Mouse (Mus musculus): ENCODE measurements around the gene Siah2.

Siah2 gene

DNA sequence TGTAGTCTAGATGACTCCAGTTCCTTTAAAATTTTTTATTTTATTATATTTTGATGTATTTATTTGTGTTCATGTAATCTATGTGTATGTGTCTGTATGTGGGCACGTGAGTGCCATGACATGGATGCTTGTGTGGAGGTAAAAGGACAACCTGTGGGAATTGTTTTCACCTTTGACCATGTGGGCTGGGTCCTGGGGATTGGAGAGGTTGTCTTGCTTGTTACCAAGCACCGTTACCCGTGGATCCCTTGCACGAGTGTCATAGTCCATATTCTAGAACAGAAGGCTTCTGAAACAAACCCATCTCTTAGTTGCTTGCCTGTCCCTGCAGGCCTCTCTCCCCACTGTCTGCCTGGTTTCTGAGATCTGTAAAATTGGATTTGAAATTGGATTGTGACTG is 31.6 kb downstream of the Siah2 start:
- DNase-seq (ENCODE audit: low spot score), result no peak

DNA sequence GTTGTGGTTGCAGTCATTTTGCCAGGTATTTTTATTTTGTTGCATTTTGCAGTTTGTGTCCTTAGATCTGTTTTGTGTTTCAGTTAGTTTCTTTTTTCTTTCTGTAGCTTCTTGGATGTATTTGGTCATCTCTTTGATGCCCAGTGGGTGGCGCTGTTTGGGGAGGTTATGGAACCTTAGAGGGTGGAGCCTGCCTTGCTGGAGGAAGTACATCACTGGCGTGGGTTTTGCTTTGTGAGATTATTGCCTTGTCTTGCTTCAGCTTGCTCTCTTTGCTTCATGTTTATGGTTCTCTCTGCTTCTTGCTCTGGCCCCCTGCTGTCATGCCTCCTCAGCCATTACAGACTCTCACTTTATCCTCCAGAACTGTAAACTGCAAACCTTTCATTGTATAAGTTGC is 34.8 kb downstream of the Siah2 start:
- DNase-seq (ENCODE audit: low spot score), result no peak

DNA sequence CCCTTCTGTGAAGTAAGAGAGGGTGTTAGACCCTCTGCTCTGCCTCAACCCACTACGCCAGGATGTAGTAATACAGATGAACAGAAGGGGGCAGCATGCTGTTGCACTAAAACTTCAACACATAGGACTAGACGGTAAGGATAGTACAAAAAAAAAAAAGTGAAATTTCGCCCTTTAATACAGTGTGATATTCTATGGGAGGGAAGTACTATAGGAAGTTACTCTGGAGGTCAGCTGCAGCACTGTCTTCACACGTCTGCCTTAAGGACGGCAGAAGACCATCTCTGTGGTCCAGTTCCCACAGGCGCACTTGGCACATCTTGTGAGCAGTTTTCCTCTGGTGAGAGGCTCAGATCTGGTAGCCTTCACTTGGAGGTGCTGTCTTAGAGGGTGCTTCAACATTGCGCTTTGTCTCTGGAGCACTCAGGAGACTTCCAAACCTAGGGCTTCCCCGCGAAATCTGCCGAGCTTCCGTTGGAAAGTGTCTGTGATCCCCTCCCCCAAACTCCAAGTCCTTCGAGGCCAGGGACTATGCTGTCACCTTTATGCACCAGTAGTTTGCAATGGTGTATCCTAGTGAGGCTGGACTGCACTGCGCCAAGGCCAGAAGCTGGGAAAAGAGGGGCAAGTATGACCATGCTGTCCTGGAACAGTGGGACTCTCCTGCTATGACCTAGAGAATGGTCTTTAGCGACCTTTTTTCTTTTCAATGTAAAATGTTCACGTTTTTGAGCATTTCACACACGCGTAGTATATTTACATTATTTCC is 36.7 kb downstream of the Siah2 start:
- peak; percentile 27 for DNase-seq (ENCODE audit: low spot score)

DNA sequence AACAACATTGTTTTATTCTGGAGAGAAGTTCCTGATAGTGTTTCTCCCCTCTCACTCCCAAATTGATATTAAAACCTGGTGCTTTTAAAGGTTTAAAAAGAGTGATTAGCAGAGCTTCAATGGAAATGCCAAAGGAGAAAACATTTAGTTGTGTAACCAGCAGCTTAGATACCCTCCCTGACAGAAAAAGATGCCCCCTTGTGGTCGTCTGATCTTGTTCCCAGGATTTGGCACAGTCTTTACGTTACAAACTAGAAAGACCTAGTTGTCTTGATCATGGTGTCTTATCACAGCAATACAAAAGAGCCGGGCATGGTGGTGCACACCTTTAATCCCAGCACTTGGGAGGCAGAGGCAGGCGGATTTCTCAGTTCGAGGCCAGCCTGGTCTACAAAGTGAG is 38.3 kb downstream of the Siah2 start:
- DNase-seq (ENCODE audit: low spot score), result no peak

DNA sequence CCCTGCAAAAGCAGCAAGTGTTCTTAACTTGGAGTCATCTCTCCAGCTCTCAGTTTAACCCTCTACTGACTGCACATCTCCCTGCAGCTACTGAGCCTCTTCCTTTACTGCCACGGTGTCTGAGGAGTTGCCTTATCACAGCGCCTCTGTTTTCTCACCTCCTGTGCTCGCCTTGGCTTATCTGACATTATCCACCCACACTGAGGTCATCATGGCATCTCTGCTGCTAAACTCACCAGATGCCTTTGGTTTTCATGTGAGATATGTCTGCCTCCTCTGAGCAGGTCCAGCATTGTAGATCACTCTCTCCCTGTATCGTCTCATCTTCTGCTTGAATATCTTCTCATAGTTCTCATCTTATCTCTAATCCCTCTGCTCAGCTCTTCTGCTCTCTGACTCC is 41.9 kb downstream of the Siah2 start:
- no peak for DNase-seq (ENCODE audit: low spot score)

DNA sequence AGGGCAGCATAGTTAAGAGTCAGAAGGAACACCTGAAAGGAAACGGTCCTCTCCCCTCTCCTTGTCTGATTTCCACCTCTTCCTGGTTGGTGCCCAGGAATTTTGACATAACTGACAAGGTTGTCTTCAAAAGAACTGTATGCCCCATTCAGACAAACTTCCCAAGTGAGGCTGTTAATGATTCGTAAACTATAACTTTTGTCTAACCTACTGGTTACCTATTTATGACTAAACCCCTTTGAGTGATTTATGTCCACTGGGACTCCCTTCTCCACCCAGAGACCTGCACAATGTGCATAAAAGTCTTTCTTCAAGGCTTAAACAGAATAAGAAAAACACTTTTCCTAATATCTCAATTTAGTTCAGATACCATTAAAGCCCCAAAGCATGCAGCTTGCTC is 45.0 kb downstream of the Siah2 start:
- DNase-seq (ENCODE audit: low spot score), result no peak

DNA sequence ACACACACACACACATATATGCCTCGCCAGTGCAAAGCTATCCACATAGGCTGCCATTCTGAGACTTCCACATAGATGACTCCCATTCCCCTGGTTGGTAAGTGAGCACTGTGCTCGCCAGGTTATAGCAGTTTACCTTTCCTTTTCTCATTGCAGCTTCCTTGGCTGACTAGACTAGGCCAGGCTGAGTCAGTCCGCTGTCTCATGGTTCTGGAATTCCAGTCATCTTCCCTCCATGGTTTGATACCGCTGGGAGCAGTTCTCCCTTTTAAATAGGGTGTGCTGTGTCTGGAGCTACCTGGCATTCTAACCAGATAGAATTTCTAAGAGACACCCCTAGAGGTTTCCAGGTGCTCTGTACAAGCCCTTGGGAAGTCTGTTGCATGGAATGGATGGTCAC is 46.0 kb downstream of the Siah2 start:
- DNase-seq (ENCODE audit: low spot score), result no peak

DNA sequence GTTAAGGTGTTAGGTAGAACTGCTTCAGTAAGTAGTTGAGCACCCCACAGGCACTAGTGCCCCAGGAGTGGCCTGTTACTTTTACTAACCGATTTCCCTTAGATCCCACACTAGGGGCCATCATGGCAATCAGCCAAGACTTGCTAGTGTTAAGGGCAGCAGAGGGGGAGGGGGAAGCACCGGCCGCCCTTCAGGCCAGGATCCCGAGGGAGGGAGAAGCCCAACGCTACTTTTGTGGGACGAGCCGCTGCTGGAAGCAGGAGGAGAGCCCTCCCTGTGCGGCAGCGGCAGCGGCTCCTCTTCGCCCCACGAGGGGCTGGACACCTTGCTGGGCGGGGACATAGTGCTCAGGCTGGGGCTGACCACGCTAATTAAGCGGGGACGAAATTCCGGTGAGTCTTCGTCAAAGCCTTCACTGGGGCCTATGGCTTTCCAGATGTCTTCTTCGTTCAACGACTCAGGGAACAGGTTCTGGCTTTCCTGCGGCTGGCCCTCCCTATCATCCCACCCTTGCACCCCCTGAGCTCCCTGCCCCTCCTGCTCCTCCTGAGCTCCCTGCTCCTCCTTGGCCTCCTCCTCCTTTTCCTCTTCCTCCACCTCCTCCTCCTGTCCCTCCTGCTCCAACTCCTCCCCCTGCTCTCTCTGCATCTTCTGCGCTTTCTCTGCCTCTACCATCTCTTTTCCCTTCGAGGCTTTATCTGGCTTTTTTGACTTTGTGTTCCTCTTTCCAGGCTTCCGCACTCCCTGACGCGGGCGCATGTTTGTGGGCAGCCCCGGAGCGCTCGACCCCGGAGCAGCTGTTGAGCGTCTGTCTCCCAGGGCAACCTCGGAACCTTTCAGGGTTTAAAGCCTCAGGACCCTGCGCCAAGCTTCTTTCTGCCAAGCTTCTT is 55.5 kb downstream of the Siah2 start, which contains the start of gene Erich6:
Erich6 (minus strand) TSS at position 802 of the 890 bp plus-strand sequence.
- DNase-seq (ENCODE audit: low spot score), result peak; percentile 68

DNA sequence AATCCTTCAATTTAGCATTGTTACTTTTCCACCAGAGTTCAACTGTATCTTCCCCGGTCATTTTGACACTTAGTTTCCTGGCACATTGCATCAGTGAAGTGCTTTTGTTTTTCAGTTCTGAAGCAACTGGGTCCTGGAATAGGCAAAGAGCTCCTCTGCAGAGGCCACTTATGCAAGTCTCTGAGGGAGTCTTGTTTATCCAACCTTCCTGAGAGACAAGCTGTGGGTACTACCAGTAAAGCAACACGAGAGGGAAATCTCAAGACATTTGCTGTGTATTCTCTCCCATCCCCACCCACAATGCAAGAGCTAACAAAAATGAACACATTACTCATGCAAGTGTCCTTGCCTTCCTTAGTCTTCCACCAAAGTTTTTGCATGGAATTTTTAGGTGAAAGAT is 60.5 kb downstream of the Siah2 start:
- DNase-seq (ENCODE audit: low spot score), result no peak

DNA sequence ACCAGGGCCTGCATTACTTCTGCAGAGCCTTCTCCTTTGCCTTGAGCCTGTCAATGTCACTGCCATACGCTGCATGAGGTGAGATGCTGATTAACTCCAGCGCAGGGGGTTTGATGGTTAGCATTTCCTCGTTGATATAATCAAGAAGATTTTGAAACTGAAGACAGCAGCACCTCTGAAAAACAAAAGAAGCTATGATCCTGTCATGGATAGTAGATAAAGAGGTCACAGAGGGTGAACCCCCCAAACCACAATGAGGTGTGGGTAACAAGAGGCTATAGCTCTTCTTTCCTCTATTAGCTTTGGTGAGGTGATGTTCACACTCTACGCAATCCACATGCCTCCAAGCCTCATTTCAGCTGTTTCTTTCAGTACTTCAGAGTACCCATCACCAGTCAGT is 67.2 kb downstream of the Siah2 start:
- DNase-seq (ENCODE audit: low spot score), result no peak
